Mouse (Mus musculus): ENCODE measurements at regions not wholly inside any gene's neighbourhood (a gene's known extent, or its start where the extent isn't known, plus 50 kb on each side); places are given as distances from the start of the nearest gene placed in this dataset.

GRCm38 (mm10) chr8:26844132-26844808 lies 132.9 kb upstream of the Zfp703 start:
- 66% methylated on average over 8 of the region's 8 CpGs for WGBS
- no peak for ATAC-seq (ENCODE audit: low FRiP score)

GRCm38 (mm10) chr8:26844809-26845143 lies 132.3 kb upstream of the Zfp703 start:
- Histone ChIP-seq H3K36me3 (ENCODE audit: control insufficient read depth, insufficient read depth, low read length) (no peaks in the 10 kb centered on the region), H3K4me1 (ENCODE audit: control insufficient read depth, insufficient read depth, low read length) (peaks cover 5% of the 10 kb centered on the region; the same call in 1 of the 2 replicates), H3K27me3 (ENCODE audit: control insufficient read depth, insufficient read depth, low read length) (no peaks in the 10 kb centered on the region), H3K27ac (ENCODE audit: low read depth, low read length) (no peak overlapping the region), H3K9ac (ENCODE audit: low read length) (no peak overlapping the region), H3K4me3 (ENCODE audit: low read depth, low read length) (no peak overlapping the region), H3K4me2 (no peak overlapping the region), H3K9me3 (ENCODE audit: control insufficient read depth, low read length) (no peaks in the 10 kb centered on the region)
- ATAC-seq (ENCODE audit: low FRiP score): no peak
- peak; percentile 77 for DNase-seq (ENCODE audit: low spot score, missing footprints)
- WGBS: 91% methylated on average over 6 of the region's 6 CpGs

More at GRCm38 (mm10) chr8:26844132-26844808, 132.9 kb upstream of the Zfp703 start:
- no peak overlapping the region for H3K4me3 ChIP-seq (ENCODE audit: low read depth, low read length)
- no peak overlapping the region for H3K4me2 ChIP-seq
- H3K36me3 ChIP-seq (ENCODE audit: control insufficient read depth, insufficient read depth, low read length): no peaks in the 10 kb centered on the region
- H3K9ac ChIP-seq (ENCODE audit: low read length): no peak overlapping the region
- no peak overlapping the region for H3K27ac ChIP-seq (ENCODE audit: low read depth, low read length)
- no peaks in the 10 kb centered on the region for H3K9me3 ChIP-seq (ENCODE audit: control insufficient read depth, low read length)
- no peaks in the 10 kb centered on the region for H3K27me3 ChIP-seq (ENCODE audit: control insufficient read depth, insufficient read depth, low read length)
- DNase-seq (ENCODE audit: low spot score, missing footprints): peak; percentile 79
- H3K4me1 ChIP-seq (ENCODE audit: control insufficient read depth, insufficient read depth, low read length): peaks cover 5% of the 10 kb centered on the region; the same call in 1 of the 2 replicates

- Histone ChIP-seq H3K4me1 (ENCODE audit: control insufficient read depth, insufficient read depth, low read length) (peaks cover 5% of the 10 kb centered on the region; the same call in 1 of the 2 replicates), H3K27ac (ENCODE audit: low read depth, low read length) (no peak overlapping the region)
These were observed 131.5 kb upstream of the Zfp703 start for GRCm38 (mm10) chr8:26845481-26846194.

GRCm38 (mm10) chr8:26847009-26847408 lies 130.1 kb upstream of the Zfp703 start:
- H3K27ac ChIP-seq (ENCODE audit: low read depth, low read length): no peak overlapping the region
- 85% methylated on average over 9 of the region's 9 CpGs for WGBS
- no peaks in the 10 kb centered on the region for H3K27me3 ChIP-seq (ENCODE audit: control insufficient read depth, insufficient read depth, low read length)
- no peak overlapping the region for H3K4me2 ChIP-seq
- ATAC-seq (ENCODE audit: low FRiP score) (no peak), DNase-seq (ENCODE audit: low spot score, missing footprints) (peak; percentile 57)
- no peaks in the 10 kb centered on the region for H3K9me3 ChIP-seq (ENCODE audit: control insufficient read depth, low read length)
- H3K4me3 ChIP-seq (ENCODE audit: low read depth, low read length): no peak overlapping the region
- peaks cover 2% of the 10 kb centered on the region; the same call in 1 of the 2 replicates for H3K4me1 ChIP-seq (ENCODE audit: control insufficient read depth, insufficient read depth, low read length)
- no peaks in the 10 kb centered on the region for H3K36me3 ChIP-seq (ENCODE audit: control insufficient read depth, insufficient read depth, low read length)
- H3K9ac ChIP-seq (ENCODE audit: low read length): no peak overlapping the region

More at GRCm38 (mm10) chr8:26845481-26846194, 131.5 kb upstream of the Zfp703 start:
- 58% methylated on average over 11 of the region's 11 CpGs for WGBS
- no peak for ATAC-seq (ENCODE audit: low FRiP score)
- Histone ChIP-seq H3K27me3 (ENCODE audit: control insufficient read depth, insufficient read depth, low read length) (no peaks in the 10 kb centered on the region), H3K4me3 (ENCODE audit: low read depth, low read length) (no peak overlapping the region), H3K36me3 (ENCODE audit: control insufficient read depth, insufficient read depth, low read length) (no peaks in the 10 kb centered on the region), H3K9me3 (ENCODE audit: control insufficient read depth, low read length) (no peaks in the 10 kb centered on the region), H3K9ac (ENCODE audit: low read length) (no peak overlapping the region), H3K4me2 (no peak overlapping the region)
- DNase-seq (ENCODE audit: low spot score, missing footprints): peak; percentile 54

- Histone ChIP-seq H3K4me1 (ENCODE audit: control insufficient read depth, insufficient read depth, low read length) (peaks cover 2% of the 10 kb centered on the region; the same call in 1 of the 2 replicates), H3K9ac (ENCODE audit: low read length) (no peak overlapping the region)
- no peak for ATAC-seq (ENCODE audit: low FRiP score)
These were observed 128.9 kb upstream of the Zfp703 start for GRCm38 (mm10) chr8:26848098-26848772.

GRCm38 (mm10) chr8:26848955-26849684 lies 128.0 kb upstream of the Zfp703 start:
- Histone ChIP-seq H3K9ac (ENCODE audit: low read length) (no peak overlapping the region), H3K4me1 (ENCODE audit: control insufficient read depth, insufficient read depth, low read length) (peaks cover 2% of the 10 kb centered on the region; the same call in 1 of the 2 replicates), H3K27me3 (ENCODE audit: control insufficient read depth, insufficient read depth, low read length) (no peaks in the 10 kb centered on the region), H3K9me3 (ENCODE audit: control insufficient read depth, low read length) (no peaks in the 10 kb centered on the region), H3K27ac (ENCODE audit: low read depth, low read length) (no peak overlapping the region), H3K4me3 (ENCODE audit: low read depth, low read length) (no peak overlapping the region), H3K4me2 (no peak overlapping the region), H3K36me3 (ENCODE audit: control insufficient read depth, insufficient read depth, low read length) (no peaks in the 10 kb centered on the region)
- WGBS: 77% methylated on average over 19 of the region's 19 CpGs
- DNase-seq (ENCODE audit: low spot score, missing footprints): peak; percentile 66
- ATAC-seq (ENCODE audit: low FRiP score): no peak

More at GRCm38 (mm10) chr8:26848098-26848772, 128.9 kb upstream of the Zfp703 start:
- no peaks in the 10 kb centered on the region for H3K36me3 ChIP-seq (ENCODE audit: control insufficient read depth, insufficient read depth, low read length)
- H3K4me3 ChIP-seq (ENCODE audit: low read depth, low read length): no peak overlapping the region
- no peaks in the 10 kb centered on the region for H3K9me3 ChIP-seq (ENCODE audit: control insufficient read depth, low read length)
- no peak overlapping the region for H3K4me2 ChIP-seq
- H3K27ac ChIP-seq (ENCODE audit: low read depth, low read length): no peak overlapping the region
- DNase-seq (ENCODE audit: low spot score, missing footprints): peak; percentile 59
- 88% methylated on average over 17 of the region's 17 CpGs for WGBS
- H3K27me3 ChIP-seq (ENCODE audit: control insufficient read depth, insufficient read depth, low read length): no peaks in the 10 kb centered on the region

- ATAC-seq (ENCODE audit: low FRiP score): no peak
- H3K9ac ChIP-seq (ENCODE audit: low read length): no peak overlapping the region
- WGBS: 84% methylated on average over 18 of the region's 18 CpGs
- H3K4me1 ChIP-seq (ENCODE audit: control insufficient read depth, insufficient read depth, low read length): no peaks in the 10 kb centered on the region
- H3K4me3 ChIP-seq (ENCODE audit: low read depth, low read length): no peak overlapping the region
- H3K4me2 ChIP-seq: no peak overlapping the region
- H3K27me3 ChIP-seq (ENCODE audit: control insufficient read depth, insufficient read depth, low read length): no peaks in the 10 kb centered on the region
- H3K9me3 ChIP-seq (ENCODE audit: control insufficient read depth, low read length): no peaks in the 10 kb centered on the region
- H3K36me3 ChIP-seq (ENCODE audit: control insufficient read depth, insufficient read depth, low read length): no peaks in the 10 kb centered on the region
- peak; percentile 35 for DNase-seq (ENCODE audit: low spot score, missing footprints)
- no peak overlapping the region for H3K27ac ChIP-seq (ENCODE audit: low read depth, low read length)
These were observed 125.0 kb upstream of the Zfp703 start for GRCm38 (mm10) chr8:26851871-26852800.

- Histone ChIP-seq H3K9me3 (ENCODE audit: control insufficient read depth, low read length) (no peaks in the 10 kb centered on the region), H3K4me1 (ENCODE audit: control insufficient read depth, insufficient read depth, low read length) (no peaks in the 10 kb centered on the region), H3K27me3 (ENCODE audit: control insufficient read depth, insufficient read depth, low read length) (no peaks in the 10 kb centered on the region), H3K36me3 (ENCODE audit: control insufficient read depth, insufficient read depth, low read length) (no peaks in the 10 kb centered on the region), H3K27ac (ENCODE audit: low read depth, low read length) (no peak overlapping the region), H3K4me3 (ENCODE audit: low read depth, low read length) (no peak overlapping the region), H3K9ac (ENCODE audit: low read length) (no peak overlapping the region), H3K4me2 (no peak overlapping the region)
- WGBS: 89% methylated on average over 8 of the region's 8 CpGs
- peak; percentile 75 for DNase-seq (ENCODE audit: low spot score, missing footprints)
- no peak for ATAC-seq (ENCODE audit: low FRiP score)
These were observed 124.2 kb upstream of the Zfp703 start for GRCm38 (mm10) chr8:26852921-26853320.

Measured in midbrain, embryonic 11.5 days (tissue).